Mouse (Mus musculus): ENCODE results near the gene Siglecf. TPM values are rescaled to one million over a fixed set of nuclear protein-coding genes. Genes with fewer than 3 reads are reported as not detected.

The Siglecf gene
- total RNA-seq, 2 experiments from 2014 or later, result 0.17 TPM; not detected in 1

DNA sequence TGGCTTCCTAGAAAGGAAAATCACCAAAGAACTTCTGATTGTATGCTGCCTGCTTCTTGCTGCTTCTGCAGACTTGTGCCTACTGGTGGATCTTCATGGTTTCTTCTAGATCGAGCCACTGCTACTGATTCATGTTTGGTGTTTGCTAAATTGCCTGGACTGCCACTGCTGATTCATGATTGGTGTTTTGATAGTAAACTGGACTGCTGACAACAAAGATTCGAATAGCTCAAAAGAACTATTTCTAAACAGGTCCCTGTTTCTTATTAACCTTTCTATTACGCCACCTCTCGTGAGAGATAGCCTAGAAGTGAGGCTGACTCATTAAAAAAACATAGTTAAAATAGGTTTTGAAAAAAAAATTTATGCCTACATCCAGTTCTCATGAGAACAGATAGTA, 10.9 kb downstream of the Siglecf start:
- no peak for DNase-seq (ENCODE audit: low spot score in 2 of 2)

DNA sequence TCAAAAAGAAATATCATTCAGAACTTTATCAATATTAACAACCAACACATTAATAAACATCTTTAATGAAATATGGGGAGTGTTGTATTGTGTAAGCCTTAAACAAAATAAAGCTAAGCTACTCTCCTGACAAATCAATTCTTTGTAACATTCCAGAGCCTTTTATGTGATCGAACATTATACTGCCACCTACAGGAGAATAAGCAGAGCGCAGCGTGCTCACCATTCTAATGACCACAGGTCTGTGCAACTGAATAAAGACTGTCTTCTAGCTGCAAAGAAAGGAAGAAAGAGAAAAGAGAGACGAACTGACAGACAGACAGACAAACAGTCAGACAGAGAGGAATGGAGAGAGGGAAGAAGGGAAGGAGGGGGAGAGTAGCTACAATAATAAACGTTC, 27.1 kb downstream of the Siglecf start:
- DNase-seq (ENCODE audit: low spot score in 2 of 2), result no peak

DNA sequence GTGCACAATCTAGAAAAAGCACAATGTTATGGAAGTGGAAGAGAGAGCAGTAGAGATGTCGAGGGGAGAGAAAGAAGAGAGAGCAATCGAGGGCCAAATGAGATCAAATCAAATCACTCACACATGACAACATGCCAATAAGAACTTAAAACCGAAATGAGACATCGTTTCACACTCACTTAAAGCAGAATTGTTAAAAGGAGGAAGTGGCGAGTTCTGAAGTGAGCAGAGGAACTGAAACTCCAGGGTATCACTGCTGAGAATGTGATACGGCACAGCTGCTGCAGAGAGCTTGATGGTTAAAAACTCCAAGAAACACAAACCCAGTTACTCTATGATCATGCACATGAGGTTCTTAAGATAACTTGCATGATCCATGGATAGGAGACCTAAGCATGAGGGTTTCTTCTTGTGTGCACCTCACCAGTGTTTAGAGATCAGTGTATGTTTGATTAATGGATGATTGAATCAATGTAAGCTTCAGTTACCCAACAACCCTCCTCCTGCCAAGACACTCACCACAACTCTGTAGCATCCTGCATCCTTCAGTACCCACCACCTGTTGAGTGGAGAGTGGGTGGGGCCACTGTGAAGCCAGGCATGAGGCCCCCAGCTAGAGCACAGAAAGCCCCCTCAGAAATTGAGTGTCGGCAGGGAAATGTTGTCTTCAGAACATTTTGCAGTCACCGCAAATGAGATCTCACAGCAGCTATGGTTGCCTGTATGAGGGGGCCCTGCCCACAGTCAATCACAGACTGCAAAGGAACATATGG, 41.4 kb downstream of the Siglecf start:
- DNase-seq (ENCODE audit: low spot score in 2 of 2), result no peak

DNA sequence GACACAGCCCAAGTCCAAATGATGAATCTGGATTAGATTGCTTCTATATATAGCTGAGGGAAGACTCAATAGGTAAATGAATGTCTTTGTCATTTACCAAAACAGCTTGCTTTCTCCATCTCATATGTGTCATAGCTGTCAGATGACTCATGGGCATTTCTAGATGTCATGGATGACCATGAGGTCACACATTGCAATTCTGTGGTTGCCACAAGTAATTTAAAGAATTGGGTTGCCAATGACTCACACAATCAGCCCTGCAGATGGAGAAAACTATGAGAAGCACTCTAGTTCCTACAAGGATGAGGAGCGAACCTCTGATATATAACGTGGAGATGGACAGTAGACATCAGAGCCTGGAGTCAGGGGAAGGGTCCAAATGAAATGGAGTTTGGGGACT, 48.4 kb downstream of the Siglecf start:
- DNase-seq (ENCODE audit: low spot score in 2 of 2), result no peak

DNA sequence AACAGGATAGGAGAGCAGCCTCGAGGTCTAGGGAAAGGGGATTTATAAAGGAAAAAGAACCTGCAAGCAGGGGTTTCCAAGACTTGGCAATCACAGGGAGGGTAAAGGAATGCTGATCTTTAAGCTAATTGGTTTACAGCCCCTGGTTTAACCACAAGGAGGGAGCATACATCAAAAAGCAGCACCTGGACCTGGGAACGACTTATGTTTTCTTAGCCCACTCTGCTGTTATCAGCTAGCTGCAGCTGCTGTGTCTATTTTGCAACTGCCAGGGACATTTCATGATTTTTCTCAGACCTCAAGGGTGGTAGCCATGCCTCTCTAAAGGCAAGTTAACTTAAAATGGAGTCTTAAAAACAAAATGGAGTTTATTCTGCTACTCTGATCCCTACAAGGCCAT, 51.6 kb downstream of the Siglecf start:
- DNase-seq (ENCODE audit: low spot score in 2 of 2), result no peak

DNA sequence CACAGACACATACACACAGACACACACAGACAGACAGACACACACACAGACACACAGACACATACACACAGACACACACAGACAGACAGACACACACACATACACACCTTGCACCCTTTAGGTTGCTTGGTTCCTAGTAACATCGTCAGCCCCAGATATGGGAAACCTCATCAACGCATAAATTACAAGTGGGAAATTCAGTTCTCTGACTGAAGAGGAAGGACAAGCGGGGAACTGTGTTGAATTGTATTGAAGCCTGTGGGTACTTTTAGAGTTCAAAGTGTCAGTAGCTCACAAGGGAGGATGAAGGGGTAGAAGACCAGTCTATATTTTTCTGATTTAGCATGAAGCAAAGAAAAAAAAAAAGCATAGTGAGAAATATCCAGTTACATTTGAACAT, 56.4 kb downstream of the Siglecf start:
- no peak for DNase-seq (ENCODE audit: low spot score in 2 of 2)

DNA sequence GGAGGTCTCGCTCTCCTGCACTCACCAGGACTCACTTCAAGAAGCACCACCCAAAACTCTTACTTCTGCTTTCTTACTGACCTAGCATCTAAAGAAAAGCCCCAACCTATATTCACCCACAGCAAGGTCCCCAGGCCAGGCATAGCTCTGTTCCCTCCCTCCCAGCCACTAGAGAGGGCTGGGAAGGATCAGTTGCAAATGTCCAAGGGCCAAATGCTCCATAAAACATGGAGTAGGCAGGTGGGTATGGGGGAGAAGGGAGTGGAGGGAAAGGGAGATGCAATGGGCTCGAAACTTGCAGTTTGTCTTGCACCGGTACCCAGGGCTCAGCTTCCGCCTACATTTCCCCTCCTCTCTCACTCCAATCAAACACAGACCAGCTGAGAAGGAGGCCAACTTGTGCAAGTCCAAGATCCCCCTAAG, 57.0 kb downstream of the Siglecf start, which contains the start of gene Siglecg:
TSS of gene Siglecg (plus strand) at position 74 of the 423 bp plus-strand sequence.
- DNase-seq (ENCODE audit: low spot score in 2 of 2), result no peak

DNA sequence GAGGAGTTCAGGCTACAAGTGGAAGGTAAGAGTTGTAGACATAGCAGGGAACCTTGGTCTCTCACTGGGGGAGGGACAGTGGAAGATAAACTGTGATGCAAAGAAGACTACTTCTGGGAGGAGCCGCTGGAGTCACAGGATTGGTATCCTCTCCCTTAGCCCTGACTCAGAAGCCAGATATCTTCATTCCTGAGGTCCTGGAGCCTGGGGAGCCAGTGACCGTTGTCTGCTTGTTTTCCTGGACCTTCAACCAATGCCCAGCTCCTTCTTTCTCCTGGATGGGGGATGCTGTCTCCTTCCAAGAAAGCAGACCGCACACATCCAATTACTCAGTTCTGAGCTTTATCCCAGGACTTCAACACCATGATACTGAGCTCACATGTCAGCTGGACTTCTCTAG, 57.9 kb downstream of the Siglecf start:
- DNase-seq (ENCODE audit: low spot score in 2 of 2), result no peak

Other genes with a start within 250 kb of the Siglecf start
- gene Zfp936, start 237.1 kb upstream of the Siglecf start, total RNA-seq (2021), result not detected
- gene Zfp715, start 38.0 kb upstream of the Siglecf start, total RNA-seq (2021), result 10 to 100 TPM; 19.0 to 19.5 TPM
- gene Siglecg, start 56.9 kb downstream of the Siglecf start, total RNA-seq (2021), result under 1 TPM; 0.36 to 0.62 TPM
- gene Lim2, start 76.3 kb downstream of the Siglecf start, total RNA-seq (2021), result not detected
- under 1 TPM in 1 of 2 experiments, not detected in 1; 0.68 TPM for gene Nkg7, start 85.7 kb downstream of the Siglecf start, total RNA-seq (2021)
- gene Cldnd2, start 89.4 kb downstream of the Siglecf start, total RNA-seq (2021), result not detected
- 100 to 1,000 TPM; 378 to 458 TPM for gene Etfb, start 92.7 kb downstream of the Siglecf start, total RNA-seq (2021)
- 1 to 10 TPM; 2.1 to 2.7 TPM for gene Gm45233, start 92.8 kb downstream of the Siglecf start, total RNA-seq (2021)
- gene Vsig10l, start 111.8 kb downstream of the Siglecf start, total RNA-seq (2021), result 1 to 10 TPM; 7.0 to 7.2 TPM
- 1 to 10 TPM; 3.2 to 3.8 TPM for gene Iglon5, start 138.7 kb downstream of the Siglecf start, total RNA-seq (2021)
- gene 4931406B18Rik, start 154.6 kb downstream of the Siglecf start, total RNA-seq (2021), result not detected
- 1 to 10 TPM; 3.0 to 4.1 TPM for gene Cd33, start 193.1 kb downstream of the Siglecf start, total RNA-seq (2021)
- 1 to 10 TPM; 3.4 TPM for gene Zfp658, start 210.9 kb downstream of the Siglecf start, total RNA-seq (2021)
- 10 to 100 TPM; 17.6 to 18.9 TPM for gene Zfp719, start 228.3 kb downstream of the Siglecf start, total RNA-seq (2021)